Mouse (Mus musculus): Measurements from ENCODE around the gene Rnf34. TPM values are rescaled to one million over a fixed set of nuclear protein-coding genes. Genes with fewer than 3 reads are reported as not detected.

The Rnf34 gene
- polyA plus RNA-seq, 1 experiment from 2014 or later = 51.1 TPM

DNA sequence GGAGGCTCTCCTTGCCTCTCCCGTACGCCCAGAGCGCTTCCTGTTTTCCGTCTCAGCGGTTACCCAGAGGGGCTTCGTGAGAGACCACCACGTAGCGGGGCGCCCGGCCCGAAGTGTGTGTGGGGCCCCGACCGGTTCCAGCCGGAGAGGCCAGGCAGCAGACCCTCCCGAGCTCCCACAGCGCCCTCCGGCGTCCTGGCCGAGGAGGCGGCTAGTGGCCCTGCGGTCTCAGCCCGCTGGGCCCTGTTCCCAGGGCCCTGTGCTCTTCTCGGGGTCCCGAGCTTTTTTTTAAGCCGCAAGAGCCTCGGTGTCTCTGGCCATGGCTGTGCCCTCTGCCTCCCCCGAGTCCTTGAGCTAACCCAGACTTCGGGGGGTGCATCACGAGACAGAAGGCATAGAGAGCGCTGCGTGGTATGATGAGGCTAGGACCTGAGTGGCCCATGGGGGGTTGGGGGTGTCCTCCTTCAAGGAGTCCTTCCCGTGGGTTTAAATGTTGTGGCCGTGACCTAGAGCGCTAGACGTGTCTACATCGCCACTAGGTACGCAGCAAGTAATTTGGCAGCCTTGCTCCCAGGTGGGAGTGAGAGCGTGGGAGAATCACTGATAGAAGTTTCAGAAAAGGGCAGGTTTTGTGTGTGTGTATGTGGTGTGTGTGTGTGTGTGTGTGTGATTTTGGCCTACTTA lies 613 bp downstream of the Rnf34 start:
- Histone ChIP-seq H3K4me1 (replicated peaks; ENCODE audit: control insufficient read depth, insufficient read depth, low read length) (peaks cover 8% of the 10 kb centered on the region), H3K27ac (ENCODE audit: low read depth, low read length) (peak overlapping the region; percentile 85), H3K27me3 (ENCODE audit: control insufficient read depth, insufficient read depth, low read length) (no peaks in the 10 kb centered on the region), H3K4me2 (ENCODE audit: low read depth, low read length, severe bottlenecking) (peak overlapping the region; percentile 98), H3K9ac (ENCODE audit: low read length) (peak overlapping the region; percentile 94), H3K4me3 (ENCODE audit: low read depth, low read length) (peak overlapping the region; percentile 84), H3K36me3 (ENCODE audit: control insufficient read depth, insufficient read depth, low read length) (no peaks in the 10 kb centered on the region), H3K9me3 (ENCODE audit: control insufficient read depth, low read length) (no peaks in the 10 kb centered on the region)
- WGBS = under 1% methylated on average over 36 of the region's 38 CpGs
- peak; percentile 79 for ATAC-seq (replicated peaks; ENCODE audit: low FRiP score)
- peak; percentile 91 for DNase-seq (ENCODE audit: low spot score)

- Histone ChIP-seq H3K36me3 (ENCODE audit: control insufficient read depth, insufficient read depth, low read length) (no peaks in the 10 kb centered on the region), H3K9me3 (ENCODE audit: control insufficient read depth, low read length) (no peaks in the 10 kb centered on the region), H3K4me1 (replicated peaks; ENCODE audit: control insufficient read depth, insufficient read depth, low read length) (peaks cover 8% of the 10 kb centered on the region), H3K9ac (ENCODE audit: low read length) (no peak overlapping the region), H3K27ac (ENCODE audit: low read depth, low read length) (no peak overlapping the region), H3K4me2 (ENCODE audit: low read depth, low read length, severe bottlenecking) (no peak overlapping the region), H3K4me3 (ENCODE audit: low read depth, low read length) (no peak overlapping the region), H3K27me3 (ENCODE audit: control insufficient read depth, insufficient read depth, low read length) (no peaks in the 10 kb centered on the region)
- ATAC-seq (replicated peaks; ENCODE audit: low FRiP score) (no peak), DNase-seq (ENCODE audit: low spot score) (no peak)
- 88% methylated on average over 2 of the region's 2 CpGs for WGBS
Measured at GRCm38 (mm10) chr5:122852611-122853010, 2.8 kb downstream of the Rnf34 start.

DNA sequence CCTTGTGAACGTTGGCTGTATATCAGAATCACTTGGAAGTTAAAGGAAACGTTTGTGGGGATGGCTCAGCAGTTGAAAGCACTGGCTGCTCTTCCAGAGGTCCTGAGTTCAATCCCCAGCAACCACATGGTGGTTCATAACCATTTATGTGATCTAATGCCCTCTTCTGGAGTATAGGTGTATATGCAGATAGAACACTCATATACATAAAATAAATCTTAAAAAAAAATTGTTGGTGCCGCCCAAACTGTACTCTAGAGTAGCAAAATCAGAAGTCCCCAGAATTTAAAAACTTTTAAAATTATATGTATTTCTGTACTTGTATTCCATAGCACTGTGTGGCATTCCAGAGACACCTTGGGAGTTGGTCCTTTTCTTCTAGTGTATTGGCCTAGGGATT lies 6.0 kb downstream of the Rnf34 start:
- 86% methylated on average over 3 of the region's 3 CpGs for WGBS
- H3K4me2 ChIP-seq (ENCODE audit: low read depth, low read length, severe bottlenecking) = no peak overlapping the region
- ATAC-seq (replicated peaks; ENCODE audit: low FRiP score) (no peak), DNase-seq (ENCODE audit: low spot score) (no peak)
- H3K27me3 ChIP-seq (ENCODE audit: control insufficient read depth, insufficient read depth, low read length) = no peaks in the 10 kb centered on the region
- no peaks in the 10 kb centered on the region for H3K9me3 ChIP-seq (ENCODE audit: control insufficient read depth, low read length)
- peaks cover 7% of the 10 kb centered on the region for H3K4me1 ChIP-seq (replicated peaks; ENCODE audit: control insufficient read depth, insufficient read depth, low read length)
- no peak overlapping the region for H3K4me3 ChIP-seq (ENCODE audit: low read depth, low read length)
- no peaks in the 10 kb centered on the region for H3K36me3 ChIP-seq (ENCODE audit: control insufficient read depth, insufficient read depth, low read length)
- no peak overlapping the region for H3K27ac ChIP-seq (ENCODE audit: low read depth, low read length)
- no peak overlapping the region for H3K9ac ChIP-seq (ENCODE audit: low read length)

DNA sequence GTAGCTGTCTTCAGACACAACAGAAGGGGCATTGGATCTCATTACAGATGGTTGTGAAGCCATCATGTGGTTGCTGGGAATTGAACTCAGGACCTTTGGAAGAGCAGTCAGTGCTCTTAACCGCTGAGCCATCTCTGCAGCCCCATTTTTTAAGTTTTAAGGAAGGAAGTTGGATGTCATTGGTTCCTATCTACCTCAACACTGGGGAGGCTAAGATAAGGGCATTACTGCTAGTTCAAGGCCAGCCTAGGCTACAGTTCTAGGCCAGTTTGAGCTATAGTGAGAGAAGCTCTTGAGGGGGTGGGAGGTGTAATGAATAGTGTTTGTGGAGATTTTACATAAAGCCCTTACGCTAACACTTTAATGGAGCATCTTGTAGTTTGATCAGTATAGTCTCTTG lies 13.2 kb downstream of the Rnf34 start:
- Histone ChIP-seq H3K4me2 (ENCODE audit: low read depth, low read length, severe bottlenecking) (no peak overlapping the region), H3K4me1 (replicated peaks; ENCODE audit: control insufficient read depth, insufficient read depth, low read length) (no peaks in the 10 kb centered on the region), H3K9ac (ENCODE audit: low read length) (no peak overlapping the region), H3K27me3 (ENCODE audit: control insufficient read depth, insufficient read depth, low read length) (no peaks in the 10 kb centered on the region), H3K9me3 (ENCODE audit: control insufficient read depth, low read length) (no peaks in the 10 kb centered on the region), H3K27ac (ENCODE audit: low read depth, low read length) (no peak overlapping the region), H3K36me3 (ENCODE audit: control insufficient read depth, insufficient read depth, low read length) (peaks cover 4% of the 10 kb centered on the region), H3K4me3 (ENCODE audit: low read depth, low read length) (no peak overlapping the region)
- no peak for DNase-seq (ENCODE audit: low spot score)
- 92% methylated on average over 2 of the region's 2 CpGs for WGBS
- no peak for ATAC-seq (replicated peaks; ENCODE audit: low FRiP score)

DNA sequence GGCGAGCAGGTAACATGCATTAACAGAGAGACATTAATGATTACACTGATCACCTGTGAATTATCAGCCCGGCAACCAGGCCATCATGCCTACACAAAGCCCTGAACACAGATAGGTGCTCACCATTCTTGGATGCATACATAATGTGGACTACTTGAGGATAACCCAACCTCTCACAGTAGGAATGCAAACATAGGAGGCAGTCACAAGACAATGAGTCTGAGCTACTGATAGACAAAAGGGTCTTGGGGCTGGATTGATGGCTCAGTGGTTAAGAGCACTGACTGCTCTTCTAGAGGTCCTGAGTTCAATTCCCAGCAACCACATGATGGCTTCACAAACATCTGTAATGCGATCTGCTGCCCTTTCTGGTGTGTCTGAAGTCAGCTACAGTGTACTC lies 22.8 kb downstream of the Rnf34 start:
- Histone ChIP-seq H3K36me3 (ENCODE audit: control insufficient read depth, insufficient read depth, low read length) (peaks cover 11% of the 10 kb centered on the region), H3K27me3 (ENCODE audit: control insufficient read depth, insufficient read depth, low read length) (no peaks in the 10 kb centered on the region), H3K4me2 (ENCODE audit: low read depth, low read length, severe bottlenecking) (no peak overlapping the region), H3K9me3 (ENCODE audit: control insufficient read depth, low read length) (no peaks in the 10 kb centered on the region), H3K4me3 (ENCODE audit: low read depth, low read length) (no peak overlapping the region), H3K9ac (ENCODE audit: low read length) (no peak overlapping the region), H3K4me1 (replicated peaks; ENCODE audit: control insufficient read depth, insufficient read depth, low read length) (no peaks in the 10 kb centered on the region), H3K27ac (ENCODE audit: low read depth, low read length) (no peak overlapping the region)
- WGBS = 92% methylated on average over 3 of the region's 3 CpGs
- DNase-seq (ENCODE audit: low spot score) (no peak), ATAC-seq (replicated peaks; ENCODE audit: low FRiP score) (no peak)

GRCm38 (mm10) chr5:122873573-122873972 lies 23.7 kb downstream of the Rnf34 start:
- Histone ChIP-seq H3K9me3 (ENCODE audit: control insufficient read depth, low read length) (no peaks in the 10 kb centered on the region), H3K9ac (ENCODE audit: low read length) (no peak overlapping the region), H3K27ac (ENCODE audit: low read depth, low read length) (no peak overlapping the region), H3K27me3 (ENCODE audit: control insufficient read depth, insufficient read depth, low read length) (no peaks in the 10 kb centered on the region), H3K4me2 (ENCODE audit: low read depth, low read length, severe bottlenecking) (no peak overlapping the region), H3K36me3 (ENCODE audit: control insufficient read depth, insufficient read depth, low read length) (peaks cover 8% of the 10 kb centered on the region), H3K4me1 (replicated peaks; ENCODE audit: control insufficient read depth, insufficient read depth, low read length) (no peaks in the 10 kb centered on the region), H3K4me3 (ENCODE audit: low read depth, low read length) (no peak overlapping the region)
- WGBS = 79% methylated on average over 2 of the region's 2 CpGs
- DNase-seq (ENCODE audit: low spot score) = no peak
- no peak for ATAC-seq (replicated peaks; ENCODE audit: low FRiP score)

GRCm38 (mm10) chr5:122874359-122874758 lies 24.5 kb downstream of the Rnf34 start:
- H3K36me3 ChIP-seq (ENCODE audit: control insufficient read depth, insufficient read depth, low read length) = peaks cover 8% of the 10 kb centered on the region
- no peaks in the 10 kb centered on the region for H3K27me3 ChIP-seq (ENCODE audit: control insufficient read depth, insufficient read depth, low read length)
- no peaks in the 10 kb centered on the region for H3K9me3 ChIP-seq (ENCODE audit: control insufficient read depth, low read length)
- ATAC-seq (replicated peaks; ENCODE audit: low FRiP score) (no peak), DNase-seq (ENCODE audit: low spot score) (no peak)
- no peak overlapping the region for H3K27ac ChIP-seq (ENCODE audit: low read depth, low read length)
- H3K4me1 ChIP-seq (replicated peaks; ENCODE audit: control insufficient read depth, insufficient read depth, low read length) = no peaks in the 10 kb centered on the region
- H3K4me3 ChIP-seq (ENCODE audit: low read depth, low read length) = no peak overlapping the region
- WGBS = 89% methylated on average over 3 of the region's 3 CpGs
- H3K4me2 ChIP-seq (ENCODE audit: low read depth, low read length, severe bottlenecking) = no peak overlapping the region
- H3K9ac ChIP-seq (ENCODE audit: low read length) = no peak overlapping the region

- Histone ChIP-seq H3K36me3 (ENCODE audit: control insufficient read depth, insufficient read depth, low read length) (peaks cover 5% of the 10 kb centered on the region; the same call in 1 of the 2 replicates), H3K4me1 (replicated peaks; ENCODE audit: control insufficient read depth, insufficient read depth, low read length) (no peaks in the 10 kb centered on the region), H3K9ac (ENCODE audit: low read length) (no peak overlapping the region), H3K9me3 (ENCODE audit: control insufficient read depth, low read length) (no peaks in the 10 kb centered on the region), H3K4me2 (ENCODE audit: low read depth, low read length, severe bottlenecking) (no peak overlapping the region), H3K27ac (ENCODE audit: low read depth, low read length) (no peak overlapping the region), H3K27me3 (ENCODE audit: control insufficient read depth, insufficient read depth, low read length) (no peaks in the 10 kb centered on the region), H3K4me3 (ENCODE audit: low read depth, low read length) (no peak overlapping the region)
- ATAC-seq (replicated peaks; ENCODE audit: low FRiP score) (no peak), DNase-seq (ENCODE audit: low spot score) (no peak)
- 87% methylated on average over 3 of the region's 3 CpGs for WGBS
Measured at GRCm38 (mm10) chr5:122876671-122877070, 26.8 kb downstream of the Rnf34 start.
